Mouse (Mus musculus) liver, embryonic 13.5 days (tissue): ENCODE results near the gene Pde11a. TPM values are rescaled to one million over a fixed set of nuclear protein-coding genes. Genes with fewer than 3 reads are reported as not detected.
A peak's percentile ranks its signal among the peaks of the same experiment; 100 is the strongest.

ENCODE experiments used
- ATAC-seq: fragments of 200-750 bp; cut with Nextera tagmentation; 2 replicates; pipeline ENCODE4 v1.8.0; 2017; ENCODE audit warnings: low read depth, mild to moderate bottlenecking, moderate number of reproducible peaks, moderate library complexity
- DNase-seq: peaks from one replicate; pipeline ENCODE4 v3.0.0; 2022
- H3K27ac ChIP-seq: fragments of 300-500 bp; sonication (generic); 2 replicates; pipeline ENCODE4 v1.5.1; 2015; ENCODE audit warnings: moderate library complexity, mild to moderate bottlenecking, inconsistent platforms
- H3K27me3 ChIP-seq: fragments of 300-500 bp; sonication (generic); 2 replicates; pipeline ENCODE4 v1.6.1; 2015; ENCODE audit warnings: mild to moderate bottlenecking, inconsistent platforms
- H3K36me3 ChIP-seq: fragments of 300-500 bp; sonication (generic); 2 replicates; pipeline ENCODE4 v1.6.1; 2015; ENCODE audit warnings: mild to moderate bottlenecking, inconsistent platforms
- H3K4me1 ChIP-seq: fragments of 300-500 bp; sonication (generic); replicated peaks from 2 replicates; pipeline ENCODE4 v1.6.1; 2015; ENCODE audit warnings: inconsistent platforms
- H3K4me2 ChIP-seq: fragments of 300-500 bp; sonication (generic); 2 replicates; pipeline ENCODE4 v1.6.1; 2015; ENCODE audit warnings: inconsistent platforms, mild to moderate bottlenecking, moderate library complexity
- H3K4me3 ChIP-seq: fragments of 300-500 bp; sonication (generic); replicated peaks from 2 replicates; pipeline ENCODE4 v1.5.1; 2015; ENCODE audit warnings: mild to moderate bottlenecking, inconsistent platforms
- H3K9ac ChIP-seq: fragments of 300-500 bp; sonication (generic); 2 replicates; pipeline ENCODE4 v1.6.1; 2015; ENCODE audit warnings: mild to moderate bottlenecking, inconsistent platforms
- H3K9me3 ChIP-seq: fragments of 300-500 bp; sonication (generic); replicated peaks from 2 replicates; pipeline ENCODE4 v1.6.1; 2016; ENCODE audit warnings: inconsistent platforms
- whole genome bisulfite sequencing: fragments of 180-500 bp; shearing (Covaris S2); methylation state at CpG from one replicate; pipeline ENCODE4 v1.1.7; 2015; ENCODE audit not compliant: insufficient replicate concordance; 5-methylcytosine and 5-hydroxymethylcytosine counted together
- polyA plus RNA-seq: library from polyadenylated mRNA; unstranded; fragments of >200 nt; fragmentation: Nextera tagmentation; extraction: Ambion mirVana; gene quantifications from 2 replicates; pipeline ENCODE4 v1.2.1, GENCODE M21; 2015

Pde11a gene
- polyA plus RNA-seq, 1 experiment from 2014 or later: not detected

DNA sequence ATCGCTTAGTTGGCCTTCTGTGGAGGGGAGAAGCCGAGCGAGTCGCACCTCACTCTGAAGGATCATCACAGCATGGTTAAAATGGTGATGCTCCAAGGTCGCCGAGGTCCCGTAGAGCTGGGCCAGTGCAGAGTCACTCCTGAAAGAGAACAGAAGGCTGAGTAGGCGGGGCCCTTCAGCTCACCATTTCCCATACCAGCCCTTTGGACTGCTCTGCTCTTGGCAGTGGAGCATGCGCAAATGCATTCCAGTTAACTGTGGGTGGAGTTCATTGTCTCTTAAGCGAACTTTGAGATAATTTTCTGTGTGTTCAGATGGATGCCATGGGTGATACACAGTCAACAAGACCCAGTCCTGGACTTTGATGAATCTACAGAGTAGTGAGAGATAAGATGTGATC lies 288.5 kb downstream of the Pde11a start:
- ATAC-seq: no peak
- Histone ChIP-seq H3K9ac (no peak overlapping the region), H3K27ac (no peak overlapping the region), H3K4me1 (no peaks in the 10 kb centered on the region; the same call in 1 of the 2 replicates), H3K9me3 (no peaks in the 10 kb centered on the region), H3K36me3 (no peaks in the 10 kb centered on the region), H3K4me2 (no peak overlapping the region), H3K4me3 (no peak overlapping the region), H3K27me3 (no peaks in the 10 kb centered on the region)
- DNase-seq: no peak
- 71% methylated on average over 10 of the region's 10 CpGs for WGBS

DNA sequence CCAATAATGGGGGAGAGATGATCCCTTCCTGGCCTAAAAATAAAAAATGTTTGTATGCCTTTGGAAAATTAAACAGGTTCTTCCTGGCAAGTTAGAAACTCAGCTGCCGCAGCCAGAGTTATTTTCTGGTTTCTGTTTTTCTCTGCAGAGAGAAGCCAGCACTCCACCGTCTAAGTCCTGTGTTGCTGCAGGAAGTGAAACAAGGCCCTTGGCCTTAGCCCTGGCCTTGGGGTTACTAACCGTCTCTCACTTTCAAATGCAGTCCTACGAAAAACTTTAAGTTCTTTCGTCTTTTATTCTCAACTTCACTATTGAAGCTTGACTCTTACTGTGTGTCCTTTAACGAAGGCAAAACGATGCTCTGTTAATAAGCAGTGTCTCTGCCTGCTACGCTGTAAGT lies 289.0 kb downstream of the Pde11a start:
- H3K27me3 ChIP-seq: no peaks in the 10 kb centered on the region

DNA sequence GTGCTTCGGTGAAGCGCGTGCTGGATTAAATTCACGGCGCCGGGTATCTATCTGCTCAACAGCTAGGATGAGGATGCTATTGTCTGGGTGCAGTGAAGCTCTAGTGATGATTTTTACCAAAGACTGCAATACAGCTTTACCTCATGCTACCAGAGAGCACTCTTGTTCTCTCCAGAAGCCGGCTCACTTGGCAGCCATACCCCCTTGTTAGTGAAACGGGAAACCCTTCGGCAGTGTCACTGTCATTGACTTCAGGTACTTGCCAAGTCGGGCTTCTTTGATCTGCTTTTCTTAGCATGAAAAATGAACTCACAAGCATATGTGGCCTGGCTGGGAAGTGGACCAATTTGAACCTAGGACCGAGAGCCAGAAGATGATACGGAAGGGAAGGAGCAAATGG lies 290.8 kb downstream of the Pde11a start:
- Histone ChIP-seq H3K27me3 (no peaks in the 10 kb centered on the region), H3K4me3 (no peak overlapping the region), H3K4me1 (no peaks in the 10 kb centered on the region; the same call in 1 of the 2 replicates), H3K4me2 (no peak overlapping the region), H3K9ac (no peak overlapping the region), H3K9me3 (no peaks in the 10 kb centered on the region), H3K27ac (no peak overlapping the region), H3K36me3 (no peaks in the 10 kb centered on the region)
- ATAC-seq: no peak
- 78% methylated on average over 12 of the region's 12 CpGs for WGBS
- no peak for DNase-seq

More for the DNA sequence above, 289.0 kb downstream of the Pde11a start:
- Histone ChIP-seq H3K27ac (no peak overlapping the region), H3K4me2 (no peak overlapping the region), H3K4me1 (no peaks in the 10 kb centered on the region; the same call in 1 of the 2 replicates), H3K9ac (no peak overlapping the region), H3K4me3 (no peak overlapping the region), H3K36me3 (no peaks in the 10 kb centered on the region), H3K9me3 (no peaks in the 10 kb centered on the region)
- ATAC-seq (no peak), DNase-seq (no peak)
- 66% methylated on average over 8 of the region's 8 CpGs for WGBS

DNA sequence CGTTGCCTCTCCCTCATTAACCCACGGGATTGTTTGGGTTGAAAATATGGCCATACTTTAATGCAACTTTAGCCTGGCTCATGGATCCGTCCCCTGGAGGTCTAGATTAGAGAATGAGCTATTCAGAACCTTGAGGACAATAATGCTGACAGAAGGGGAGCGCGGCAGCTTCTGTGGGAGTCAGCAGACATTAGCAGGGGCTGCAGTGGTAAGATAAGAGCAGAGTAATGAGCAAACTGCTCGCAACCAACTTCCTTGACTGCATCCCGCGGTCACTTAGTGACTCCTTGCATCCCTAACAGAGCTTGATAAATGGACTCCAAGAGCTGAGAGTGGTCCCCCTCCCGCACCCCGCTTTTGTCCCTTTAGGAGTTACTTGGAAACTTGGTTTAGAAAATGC lies 296.4 kb downstream of the Pde11a start:
- ATAC-seq: peak; percentile 43; the same call in 1 of the 2 replicates

DNA sequence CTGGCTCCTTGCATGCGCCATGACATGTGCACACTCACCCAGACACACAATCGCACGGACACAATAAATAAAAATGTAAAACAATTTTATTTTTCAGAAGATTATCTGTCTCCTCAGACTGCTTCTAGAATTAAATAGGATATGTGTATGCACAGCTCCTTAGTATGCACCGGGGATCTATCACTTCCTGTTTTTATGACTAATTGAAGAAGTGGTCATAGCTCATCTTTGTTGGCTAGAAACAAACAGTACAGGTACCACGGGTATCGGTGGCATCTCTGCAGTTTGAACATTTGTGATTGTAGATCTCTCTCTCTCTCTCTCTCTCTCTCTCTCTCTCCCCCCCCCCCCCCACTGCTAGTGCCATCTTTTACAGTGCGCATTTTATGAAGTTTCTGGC lies 298.5 kb downstream of the Pde11a start:
- DNase-seq (no peak), ATAC-seq (no peak)
- Histone ChIP-seq H3K36me3 (no peaks in the 10 kb centered on the region), H3K9me3 (no peaks in the 10 kb centered on the region), H3K27ac (no peak overlapping the region), H3K4me1 (0 out of 2 replicates have a peak, but pooled peaks cover 6% of the 10 kb centered on the region), H3K9ac (no peak overlapping the region), H3K4me3 (no peak overlapping the region), H3K27me3 (no peaks in the 10 kb centered on the region), H3K4me2 (no peak overlapping the region)
- 76% methylated on average over 7 of the region's 7 CpGs for WGBS

More for the DNA sequence above, 296.4 kb downstream of the Pde11a start:
- 8% methylated on average over 10 of the region's 10 CpGs for WGBS
- Histone ChIP-seq H3K9me3 (no peaks in the 10 kb centered on the region), H3K4me2 (no peak overlapping the region), H3K27me3 (no peaks in the 10 kb centered on the region), H3K4me1 (0 out of 2 replicates have a peak, but pooled peaks cover 6% of the 10 kb centered on the region), H3K9ac (no peak overlapping the region), H3K36me3 (no peaks in the 10 kb centered on the region), H3K4me3 (no peak overlapping the region), H3K27ac (no peak overlapping the region)
- DNase-seq: peak; percentile 17

DNA sequence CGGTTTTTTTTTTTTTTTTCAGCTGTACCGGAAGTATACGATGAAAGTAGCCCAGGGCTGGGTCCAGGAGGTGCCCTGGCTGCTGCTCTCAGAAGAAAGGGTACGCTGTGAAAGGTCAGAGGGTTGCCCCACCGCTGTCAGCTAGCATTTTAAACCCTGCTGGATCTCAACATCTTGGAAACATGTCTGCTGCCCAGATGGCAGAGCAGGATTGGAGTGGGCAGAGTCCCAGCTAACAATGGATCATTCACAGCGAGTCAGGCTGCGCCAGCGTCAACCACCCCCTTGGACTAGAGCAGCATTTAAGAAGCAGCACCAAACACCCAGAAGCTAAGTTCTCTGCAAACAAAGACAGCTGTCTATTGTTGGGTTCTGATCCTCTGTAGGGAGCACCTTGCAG lies 308.5 kb downstream of the Pde11a start:
- WGBS: 59% methylated on average over 8 of the region's 8 CpGs
- Histone ChIP-seq H3K9me3 (no peaks in the 10 kb centered on the region), H3K36me3 (no peaks in the 10 kb centered on the region), H3K4me1 (no peaks in the 10 kb centered on the region; the same call in 1 of the 2 replicates), H3K9ac (no peak overlapping the region), H3K27me3 (no peaks in the 10 kb centered on the region), H3K4me3 (no peak overlapping the region), H3K27ac (no peak overlapping the region), H3K4me2 (no peak overlapping the region)
- no peak for ATAC-seq
- no peak for DNase-seq

DNA sequence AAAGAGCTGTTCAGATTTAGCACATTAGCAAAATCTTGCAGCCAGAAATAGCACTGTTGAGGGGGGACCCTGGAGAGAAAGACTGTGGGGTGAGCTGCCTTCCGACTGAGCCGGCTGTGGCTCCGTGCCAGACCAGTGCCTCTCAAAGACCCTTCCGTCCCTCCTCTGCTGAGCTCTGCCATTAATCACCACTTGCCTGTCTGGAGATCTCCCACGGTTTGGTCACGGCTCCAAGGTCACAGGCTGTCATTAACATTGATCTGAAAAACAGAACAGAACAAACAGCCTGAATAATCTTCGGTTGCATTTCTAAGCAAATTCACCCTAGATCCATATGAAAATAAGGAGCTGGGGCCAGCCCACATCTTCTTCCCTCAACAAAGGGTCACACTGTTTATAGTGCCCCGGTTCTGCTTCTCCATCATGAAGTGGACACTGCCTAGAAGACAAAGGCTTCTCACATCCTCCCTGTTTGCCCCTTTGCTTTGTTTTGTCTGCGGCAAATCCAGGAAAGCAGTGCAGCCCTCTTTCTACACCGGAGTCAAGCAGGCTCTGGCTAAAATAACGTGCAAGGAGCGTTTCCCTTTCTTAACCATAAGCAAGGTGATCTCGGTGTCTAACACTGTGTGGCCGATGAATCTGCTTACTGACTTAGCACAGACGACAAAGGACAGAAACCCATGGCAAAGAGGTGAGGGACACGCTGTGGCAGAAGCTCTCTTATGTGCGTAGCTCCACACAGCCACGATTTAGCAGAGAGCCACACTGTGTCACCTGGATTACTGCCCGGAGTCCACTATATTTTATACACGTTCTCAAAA lies 309.3 kb downstream of the Pde11a start:
- DNase-seq (no peak), ATAC-seq (no peak)
- H3K4me1 ChIP-seq: no peaks in the 10 kb centered on the region; the same call in 1 of the 2 replicates
- H3K27ac ChIP-seq: no peak overlapping the region; the same call in 1 of the 2 replicates
- 43% methylated on average over 20 of the region's 20 CpGs for WGBS
- H3K4me2 ChIP-seq: no peak overlapping the region
- no peak overlapping the region for H3K9ac ChIP-seq
- no peaks in the 10 kb centered on the region for H3K36me3 ChIP-seq
- no peaks in the 10 kb centered on the region for H3K27me3 ChIP-seq
- H3K4me3 ChIP-seq: no peak overlapping the region
- H3K9me3 ChIP-seq: no peaks in the 10 kb centered on the region

DNA sequence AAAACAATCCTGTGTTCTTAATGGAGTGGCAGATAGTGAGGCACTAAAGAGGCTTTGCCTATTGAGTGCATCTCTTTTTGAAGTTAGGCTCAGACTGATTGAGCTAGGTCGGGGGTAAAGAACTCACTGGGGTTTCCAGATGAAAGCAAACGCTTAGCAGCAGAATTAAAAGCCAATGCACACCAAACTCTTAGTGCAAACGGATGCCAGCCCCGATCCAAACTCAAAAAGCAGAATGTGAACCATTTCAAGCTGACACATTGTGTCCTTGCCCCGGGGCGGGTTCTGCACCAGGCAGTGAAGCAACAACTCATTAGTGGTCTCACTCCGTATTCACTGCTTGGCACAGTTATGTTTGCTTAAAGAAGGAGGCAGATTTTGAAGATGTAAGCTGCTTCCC lies 321.7 kb downstream of the Pde11a start:
- H3K27me3 ChIP-seq: no peaks in the 10 kb centered on the region
- H3K4me3 ChIP-seq: no peak overlapping the region
- no peaks in the 10 kb centered on the region for H3K9me3 ChIP-seq
- 30% methylated on average over 7 of the region's 7 CpGs for WGBS
- DNase-seq (no peak), ATAC-seq (no peak)
- no peaks in the 10 kb centered on the region for H3K4me1 ChIP-seq
- no peak overlapping the region for H3K9ac ChIP-seq
- no peaks in the 10 kb centered on the region for H3K36me3 ChIP-seq
- H3K27ac ChIP-seq: no peak overlapping the region
- no peak overlapping the region for H3K4me2 ChIP-seq

DNA sequence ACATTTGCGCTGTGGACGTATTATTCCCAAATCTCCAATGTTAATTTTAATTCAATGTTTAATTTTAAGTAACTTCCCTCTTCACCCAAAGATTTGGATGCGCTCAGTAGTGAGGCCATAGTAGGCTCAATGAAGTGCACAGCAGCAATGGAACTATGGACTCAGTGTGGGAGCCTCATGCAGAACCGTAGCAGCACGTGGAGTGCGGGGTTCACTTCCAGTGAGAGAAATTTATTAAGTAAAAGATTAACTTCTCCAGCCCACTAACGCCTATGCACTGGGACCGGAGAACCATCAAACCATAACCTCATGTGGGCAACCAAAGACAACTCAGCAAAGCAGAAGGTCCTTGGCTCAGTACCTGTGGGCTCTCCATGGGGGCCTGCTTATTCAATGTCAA lies 322.4 kb downstream of the Pde11a start:
- no peaks in the 10 kb centered on the region for H3K4me1 ChIP-seq
- no peak overlapping the region for H3K9ac ChIP-seq
- H3K4me2 ChIP-seq: no peak overlapping the region
- no peak overlapping the region for H3K27ac ChIP-seq
- no peaks in the 10 kb centered on the region for H3K27me3 ChIP-seq
- no peaks in the 10 kb centered on the region for H3K36me3 ChIP-seq
- H3K9me3 ChIP-seq: no peaks in the 10 kb centered on the region
- H3K4me3 ChIP-seq: no peak overlapping the region
- DNase-seq (no peak), ATAC-seq (no peak)
- 75% methylated on average over 8 of the region's 8 CpGs for WGBS

DNA sequence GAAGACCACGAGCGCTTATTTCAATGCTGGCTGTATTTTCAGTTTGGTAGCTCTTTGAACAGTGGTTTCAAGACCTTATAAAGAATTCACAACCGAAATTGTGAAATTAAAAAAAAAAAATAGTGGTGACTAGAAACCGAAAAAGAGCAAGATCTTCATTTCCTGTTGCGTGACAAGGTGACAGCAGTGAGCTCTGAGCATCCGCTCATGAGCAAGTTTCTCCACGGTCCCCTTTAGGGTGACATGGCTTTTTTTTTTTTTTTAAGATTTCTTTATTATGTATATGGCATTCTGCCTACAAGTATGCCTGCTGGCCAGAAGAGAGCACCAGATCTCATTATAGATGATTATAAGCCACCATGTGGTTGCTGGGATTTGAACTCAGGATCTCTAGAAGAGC lies 323.1 kb downstream of the Pde11a start:
- Histone ChIP-seq H3K4me1 (no peaks in the 10 kb centered on the region), H3K9me3 (no peaks in the 10 kb centered on the region), H3K9ac (no peak overlapping the region), H3K4me3 (no peak overlapping the region), H3K36me3 (no peaks in the 10 kb centered on the region), H3K27me3 (no peaks in the 10 kb centered on the region), H3K4me2 (no peak overlapping the region), H3K27ac (no peak overlapping the region)
- ATAC-seq: no peak
- 74% methylated on average over 7 of the region's 7 CpGs for WGBS
- no peak for DNase-seq

DNA sequence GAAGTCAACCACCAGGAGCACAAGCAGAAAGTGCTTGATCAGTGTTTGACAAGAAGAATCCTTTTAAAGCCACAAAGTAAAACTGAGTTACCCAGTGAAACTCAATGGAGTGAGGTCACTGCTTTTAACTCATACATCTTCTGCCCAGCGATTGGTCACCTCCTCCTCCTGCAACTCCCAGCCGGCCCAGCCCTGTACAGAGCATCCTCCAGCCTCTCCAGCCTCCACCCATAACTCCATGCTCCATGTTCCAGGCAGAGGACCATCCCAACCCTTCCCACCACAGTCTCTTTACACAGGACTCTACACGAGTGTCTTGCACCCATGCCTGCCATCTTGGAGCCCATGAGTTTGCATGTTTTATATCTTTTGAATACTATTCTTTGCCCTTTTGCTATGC lies 323.9 kb downstream of the Pde11a start:
- no peaks in the 10 kb centered on the region for H3K9me3 ChIP-seq
- H3K4me1 ChIP-seq: no peaks in the 10 kb centered on the region
- DNase-seq (no peak), ATAC-seq (no peak)
- H3K4me3 ChIP-seq: no peak overlapping the region
- no peak overlapping the region for H3K9ac ChIP-seq
- H3K4me2 ChIP-seq: no peak overlapping the region
- no peak overlapping the region for H3K27ac ChIP-seq
- no peaks in the 10 kb centered on the region for H3K36me3 ChIP-seq
- no peaks in the 10 kb centered on the region for H3K27me3 ChIP-seq
- 49% methylated on average over 3 of the region's 3 CpGs for WGBS

DNA sequence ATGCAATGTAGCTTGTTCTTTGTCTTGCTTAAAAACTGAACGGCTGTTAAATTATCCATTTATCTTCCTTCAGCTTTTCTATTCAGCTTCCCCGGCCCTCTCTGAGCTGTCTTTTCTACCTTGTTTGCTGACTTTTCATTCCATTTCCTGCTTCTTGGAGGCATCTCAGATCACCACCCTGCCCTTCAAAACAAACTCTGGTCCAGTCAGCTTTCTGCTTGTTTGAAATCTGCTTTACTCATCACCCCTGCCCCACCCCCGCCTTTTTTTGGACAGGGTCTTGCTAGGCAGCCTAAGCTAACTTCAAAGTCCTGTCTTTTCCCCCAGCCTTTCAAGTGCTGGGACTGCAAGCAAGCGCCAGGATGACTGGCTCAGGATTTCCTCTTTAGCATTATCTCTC lies 332.4 kb downstream of the Pde11a start:
- no peak overlapping the region for H3K27ac ChIP-seq
- no peak overlapping the region for H3K9ac ChIP-seq
- no peak overlapping the region for H3K4me3 ChIP-seq
- no peaks in the 10 kb centered on the region for H3K36me3 ChIP-seq
- H3K4me2 ChIP-seq: no peak overlapping the region
- WGBS: 35% methylated on average over 4 of the region's 4 CpGs
- H3K9me3 ChIP-seq: no peaks in the 10 kb centered on the region
- ATAC-seq (no peak), DNase-seq (no peak)
- no peaks in the 10 kb centered on the region for H3K4me1 ChIP-seq
- H3K27me3 ChIP-seq: no peaks in the 10 kb centered on the region
